Mouse (Mus musculus): ENCODE measurements around the gene Ccs. TPM values are rescaled to one million over a fixed set of nuclear protein-coding genes. Genes with fewer than 3 reads are reported as not detected.
"Not testable (repeated sequence)": the region's sequence is repeated elsewhere in the genome, so short reads cannot be mapped to it uniquely, and the experiment has no call there.

The Ccs gene
- polyA plus RNA-seq, 1 experiment: 108 TPM

- H3K4me1 ChIP-seq: peaks cover 36% of the 10 kb centered on the region
- peaks cover 31% of the 10 kb centered on the region for H3K27me3 ChIP-seq (replicated peaks)
- TF ChIP-seq FLI1 (IDR thresholded peaks at IDR 0.05; ENCODE audit: low read length): no peak
- no peak for TF ChIP-seq GATA1 (IDR thresholded peaks at IDR 0.05; ENCODE audit: borderline replicate concordance, low read length)
These were observed 499 bp downstream of the Ccs start for GRCm38 (mm10) chr19:4838526-4839140.

GRCm38 (mm10) chr19:4837049-4837448, 2.1 kb downstream of the Ccs start:
- peaks cover 24% of the 10 kb centered on the region for H3K27me3 ChIP-seq (replicated peaks)
- peaks cover 53% of the 10 kb centered on the region for H3K36me3 ChIP-seq (replicated peaks; ENCODE audit: low read length)
- TF ChIP-seq FLI1 (IDR thresholded peaks at IDR 0.05; ENCODE audit: low read length) (no peak), GATA1 (IDR thresholded peaks at IDR 0.05; ENCODE audit: borderline replicate concordance, low read length) (no peak)
- no peaks in the 10 kb centered on the region for H3K9me3 ChIP-seq
- H3K4me1 ChIP-seq: peaks cover 42% of the 10 kb centered on the region
- no peak overlapping the region for H3K4me3 ChIP-seq (replicated peaks)

More at GRCm38 (mm10) chr19:4838526-4839140, 499 bp downstream of the Ccs start:
- H3K36me3 ChIP-seq (replicated peaks; ENCODE audit: low read length): peaks cover 37% of the 10 kb centered on the region
- H3K9me3 ChIP-seq: no peaks in the 10 kb centered on the region
- H3K4me3 ChIP-seq (replicated peaks): peak overlapping the region; percentile 96

GRCm38 (mm10) chr19:4836096-4836495, 3.0 kb downstream of the Ccs start:
- Histone ChIP-seq H3K27me3 (replicated peaks) (peaks cover 15% of the 10 kb centered on the region), H3K4me3 (replicated peaks) (no peak overlapping the region), H3K36me3 (replicated peaks; ENCODE audit: low read length) (peaks cover 60% of the 10 kb centered on the region), H3K4me1 (peaks cover 42% of the 10 kb centered on the region), H3K9me3 (no peaks in the 10 kb centered on the region)
- TF ChIP-seq FLI1 (IDR thresholded peaks at IDR 0.05; ENCODE audit: low read length) (no peak), GATA1 (IDR thresholded peaks at IDR 0.05; ENCODE audit: borderline replicate concordance, low read length) (no peak)

- peaks cover 81% of the 10 kb centered on the region for H3K36me3 ChIP-seq (replicated peaks; ENCODE audit: low read length)
- no peak for TF ChIP-seq GATA1 (IDR thresholded peaks at IDR 0.05; ENCODE audit: borderline replicate concordance, low read length)
- TF ChIP-seq FLI1 (IDR thresholded peaks at IDR 0.05; ENCODE audit: low read length): no peak
- no peaks in the 10 kb centered on the region for H3K9me3 ChIP-seq
- H3K4me1 ChIP-seq: peaks cover 29% of the 10 kb centered on the region
- no peaks in the 10 kb centered on the region for H3K27me3 ChIP-seq (replicated peaks)
- no peak overlapping the region for H3K4me3 ChIP-seq (replicated peaks)
These were observed 5.2 kb downstream of the Ccs start for GRCm38 (mm10) chr19:4833977-4834376.

GRCm38 (mm10) chr19:4829156-4829555, 10.0 kb downstream of the Ccs start:
- Histone ChIP-seq H3K4me1 (peaks cover 12% of the 10 kb centered on the region), H3K9me3 (no peaks in the 10 kb centered on the region), H3K4me3 (replicated peaks) (no peak overlapping the region), H3K27me3 (replicated peaks) (no peaks in the 10 kb centered on the region), H3K36me3 (replicated peaks; ENCODE audit: low read length) (peaks cover 89% of the 10 kb centered on the region)
- TF ChIP-seq FLI1 (IDR thresholded peaks at IDR 0.05; ENCODE audit: low read length) (no peak), GATA1 (IDR thresholded peaks at IDR 0.05; ENCODE audit: borderline replicate concordance, low read length) (no peak)

- Histone ChIP-seq H3K27me3 (replicated peaks) (no peaks in the 10 kb centered on the region), H3K36me3 (replicated peaks; ENCODE audit: low read length) (peaks cover 84% of the 10 kb centered on the region), H3K4me3 (replicated peaks) (no peak overlapping the region), H3K9me3 (0 out of 2 replicates have a peak, but pooled peaks cover 1% of the 10 kb centered on the region), H3K4me1 (peaks cover 12% of the 10 kb centered on the region)
- TF ChIP-seq GATA1 (IDR thresholded peaks at IDR 0.05; ENCODE audit: borderline replicate concordance, low read length): no peak
- TF ChIP-seq FLI1 (IDR thresholded peaks at IDR 0.05; ENCODE audit: low read length): no peak
These were observed 10.6 kb downstream of the Ccs start for GRCm38 (mm10) chr19:4828444-4829114.

GRCm38 (mm10) chr19:4820678-4821303, 18.3 kb downstream of the Ccs start:
- no peaks in the 10 kb centered on the region for H3K4me1 ChIP-seq
- peaks cover 16% of the 10 kb centered on the region for H3K36me3 ChIP-seq (replicated peaks; ENCODE audit: low read length)
- TF ChIP-seq FLI1 (IDR thresholded peaks at IDR 0.05; ENCODE audit: low read length) (no peak), GATA1 (IDR thresholded peaks at IDR 0.05; ENCODE audit: borderline replicate concordance, low read length) (no peak)
- no peak overlapping the region for H3K4me3 ChIP-seq (replicated peaks)
- H3K9me3 ChIP-seq: peaks cover 4% of the 10 kb centered on the region
- no peaks in the 10 kb centered on the region for H3K27me3 ChIP-seq (replicated peaks)

GRCm38 (mm10) chr19:4817182-4817835, 21.8 kb downstream of the Ccs start:
- Histone ChIP-seq H3K4me1 (peaks cover 1% of the 10 kb centered on the region; the same call in 1 of the 2 replicates), H3K4me3 (replicated peaks) (no peak overlapping the region), H3K27me3 (replicated peaks) (no peaks in the 10 kb centered on the region), H3K36me3 (replicated peaks; ENCODE audit: low read length) (no peaks in the 10 kb centered on the region), H3K9me3 (peaks cover 10% of the 10 kb centered on the region)
- TF ChIP-seq FLI1 (IDR thresholded peaks at IDR 0.05; ENCODE audit: low read length) (no peak), GATA1 (IDR thresholded peaks at IDR 0.05; ENCODE audit: borderline replicate concordance, low read length) (no peak)

- no peaks in the 10 kb centered on the region for H3K27me3 ChIP-seq (replicated peaks)
- TF ChIP-seq FLI1 (IDR thresholded peaks at IDR 0.05; ENCODE audit: low read length) (no peak), GATA1 (IDR thresholded peaks at IDR 0.05; ENCODE audit: borderline replicate concordance, low read length) (no peak)
- peaks cover 10% of the 10 kb centered on the region for H3K9me3 ChIP-seq
- H3K36me3 ChIP-seq (replicated peaks; ENCODE audit: low read length): peaks cover 2% of the 10 kb centered on the region
- H3K4me1 ChIP-seq: peaks cover 22% of the 10 kb centered on the region
- no peak overlapping the region for H3K4me3 ChIP-seq (replicated peaks)
These were observed 26.1 kb downstream of the Ccs start for GRCm38 (mm10) chr19:4813015-4813414.

GRCm38 (mm10) chr19:4812334-4812949, 26.7 kb downstream of the Ccs start:
- Histone ChIP-seq H3K4me1 (peaks cover 28% of the 10 kb centered on the region), H3K4me3 (replicated peaks) (peak overlapping the region; percentile 99)
- H3K36me3 ChIP-seq (replicated peaks; ENCODE audit: low read length); H3K27me3 ChIP-seq (replicated peaks); H3K9me3 ChIP-seq: not testable (repeated sequence)

Data from megakaryocyte, embryonic 14.5 days (primary cell).